Comparison of ENCODE assay signal across 17 mouse cellular contexts in genomic region chr3:89880036-89880851, GRCm38 (mm10). TPM values are rescaled to one million over a fixed set of nuclear protein-coding genes. Genes with fewer than 3 reads are reported as not detected.
DNase-seq lines count a peak whose midpoint lies in the region; ATAC-seq lines count a peak whose summit lies in the region.
"Had no signal": no experiment of that assay in that cellular context is flagged by ENCODE, and none has a peak within 500 bp of the region (broad histone marks: within the 10 kb centered on the region; RNA-seq: fewer than 3 reads in every experiment).

No protein-coding gene starts in this region.

- peak; percentile 50 for DNase-seq in gastrocnemius, adult 18-20 months (ENCODE audit: low spot score)
- no peak for DNase-seq in gastrocnemius, postnatal 14 days
- DNase-seq in CD4-positive, CD25-positive, alpha-beta regulatory T cell, adult 2 months (ENCODE audit: low read depth, low spot score) = peak; percentile 56
- DNase-seq in c-Kit-positive CD71-positive TER-119-negative erythroid progenitor cells, embryonic 14.5 days (ENCODE audit: low read depth) = peak; percentile 71
- no peak for DNase-seq in cerebellum, postnatal 4 days (ENCODE audit: low spot score in 2 of 2)
- DNase-seq in adrenal gland, adult 2 months = no peak
- no peak for DNase-seq in adrenal gland, postnatal 36 days
- DNase-seq: cerebellum, postnatal 14 days; gastrocnemius, postnatal 10 days; heart, postnatal 4 days; kidney, postnatal 25 days; layer of hippocampus, postnatal 36 days; lung, postnatal 10 days had no signal

- peak overlapping the region; percentile 91 for H3K27ac ChIP-seq in liver, embryonic 16.5 days (ENCODE audit: low read length)
- H3K27ac ChIP-seq: forebrain, embryonic 10.5 days; limb, embryonic 12.5 days had no signal

- peaks cover 28% of the 10 kb centered on the region for H3K4me1 ChIP-seq in liver, embryonic 16.5 days (ENCODE audit: control insufficient read depth, low read depth, low read length)
- H3K4me1 ChIP-seq: limb, embryonic 12.5 days had no signal

- intact Hi-C loops in gastrocnemius, postnatal 14 days (cut with DNase I; ENCODE audit: low total_unique reads) = no loop called here

- H3K4me2 ChIP-seq in liver, embryonic 16.5 days (ENCODE audit: low read depth, low read length) = no peak overlapping the region; the same call in 1 of the 2 replicates
- H3K4me2 ChIP-seq: limb, embryonic 12.5 days; midbrain, embryonic 11.5 days had no signal

- H3K4me3 ChIP-seq in liver, embryonic 16.5 days (ENCODE audit: low read depth, low read length) = no peak overlapping the region
- H3K4me3 ChIP-seq: forebrain, embryonic 10.5 days; limb, embryonic 12.5 days had no signal

- no peaks in the 10 kb centered on the region for H3K27me3 ChIP-seq in liver, embryonic 16.5 days (ENCODE audit: control insufficient read depth, insufficient read depth, low read depth, low read length)
- H3K27me3 ChIP-seq: limb, embryonic 12.5 days had no signal

- peaks cover 2% of the 10 kb centered on the region; the same call in 1 of the 2 replicates for H3K36me3 ChIP-seq in liver, embryonic 16.5 days (ENCODE audit: control insufficient read depth, insufficient read depth)
- H3K36me3 ChIP-seq: forebrain, embryonic 10.5 days; limb, embryonic 12.5 days had no signal

- 30% methylated on average over 5 of the region's 5 CpGs for WGBS in liver, embryonic 16.5 days (ENCODE audit: insufficient replicate concordance)

- ATAC-seq in liver, embryonic 16.5 days (ENCODE audit: low read depth) = peak; percentile 87

- no peaks in the 10 kb centered on the region for H3K9me3 ChIP-seq in liver, embryonic 16.5 days (replicated peaks; ENCODE audit: control insufficient read depth, low read length)
- H3K9me3 ChIP-seq: forebrain, embryonic 10.5 days; limb, embryonic 12.5 days had no signal

- no peak overlapping the region for H3K9ac ChIP-seq in liver, embryonic 16.5 days (ENCODE audit: low read depth, low read length)
- H3K9ac ChIP-seq: limb, embryonic 12.5 days had no signal

RNA-seq across cellular contexts. Expression of gene Il6ra, which starts 32.8 kb away (rescaled TPM):
- 1 to 10 TPM; 3.1 to 7.2 TPM for total RNA-seq in gastrocnemius, adult 18-20 months (2021)
- 1 to 10 TPM; 2.4 to 8.7 TPM for total RNA-seq in gastrocnemius, postnatal 14 days (2021)
- polyA plus RNA-seq in liver, embryonic 16.5 days (2015; fragmentation: Nextera tagmentation; extraction: Ambion mirVana) = 5.9 and 7.1 TPM in 2 replicates
- 10 to 100 TPM in 1 of 2 experiments, 1 to 10 TPM in 1; 7.9 to 11.5 TPM for total RNA-seq in adrenal gland, adult 2 months (2021)
- 5.2 and 5.3 TPM in 2 replicates for polyA plus RNA-seq in adrenal gland, adult 2 months (2012; rRNA removed)
- 10 to 100 TPM in 1 of 2 experiments, 1 to 10 TPM in 1; 7.4 to 12.9 TPM for total RNA-seq in adrenal gland, postnatal 36 days (2021)

RNA-seq across cellular contexts. Expression of gene She, which starts 49.1 kb away (rescaled TPM):
- 1 to 10 TPM; 2.8 to 4.8 TPM for total RNA-seq in gastrocnemius, adult 18-20 months (2021)
- 1 to 10 TPM; 7.9 to 8.0 TPM for total RNA-seq in gastrocnemius, postnatal 14 days (2021)
- 0.90 and 1.1 TPM in 2 replicates for polyA plus RNA-seq in liver, embryonic 16.5 days (2015; fragmentation: Nextera tagmentation; extraction: Ambion mirVana)
- total RNA-seq in adrenal gland, adult 2 months (2021) = 10 to 100 TPM in 1 of 2 experiments, 1 to 10 TPM in 1; 5.8 to 11.3 TPM
- 2.8 and 4.0 TPM in 2 replicates for polyA plus RNA-seq in adrenal gland, adult 2 months (2012; rRNA removed)
- total RNA-seq in adrenal gland, postnatal 36 days (2021) = 1 to 10 TPM; 7.8 to 8.5 TPM

Comparison
In these comparisons a context has a peak if more than half of its experiments do, and no peak if none do; other contexts are left out.
1. DNase-seq: peak in gastrocnemius, adult 18-20 months (single experiment), CD4-positive, CD25-positive, alpha-beta regulatory T cell, adult 2 months (single experiment) and c-Kit-positive CD71-positive TER-119-negative erythroid progenitor cells, embryonic 14.5 days (single experiment); none in gastrocnemius, postnatal 14 days (single experiment), cerebellum, postnatal 4 days (0 of 2), adrenal gland, adult 2 months (single experiment) and adrenal gland, postnatal 36 days (0 of 2).